Mouse (Mus musculus): Measurements from ENCODE around the gene Gm35315. TPM values are rescaled to one million over a fixed set of nuclear protein-coding genes. Genes with fewer than 3 reads are reported as not detected.
A peak's percentile ranks its signal among the peaks of the same experiment; 100 is the strongest.
"Not testable (repeated sequence)": the region's sequence is repeated elsewhere in the genome, so short reads cannot be mapped to it uniquely, and the experiment has no call there.

The Gm35315 gene
- polyA plus RNA-seq, 1 experiment from 2014 or later: 2.7 TPM

- not testable (repeated sequence) for H3K4me1 ChIP-seq (replicated peaks; ENCODE audit: control insufficient read depth, insufficient read depth, low read length); H3K27ac ChIP-seq (ENCODE audit: low read depth, low read length); H3K27me3 ChIP-seq (ENCODE audit: control insufficient read depth, insufficient read depth, low read length); H3K9ac ChIP-seq (ENCODE audit: low read length); DNase-seq (ENCODE audit: low spot score); H3K4me3 ChIP-seq (ENCODE audit: low read depth, low read length); H3K9me3 ChIP-seq (ENCODE audit: control insufficient read depth, low read length); H3K4me2 ChIP-seq (ENCODE audit: low read depth, low read length, severe bottlenecking); H3K36me3 ChIP-seq (ENCODE audit: control insufficient read depth, insufficient read depth, low read length); ATAC-seq (replicated peaks; ENCODE audit: low FRiP score)
- 88% methylated on average over 3 of the region's 3 CpGs for WGBS
Observed at GRCm38 (mm10) chr5:110122380-110122779, 28.2 kb upstream of the Gm35315 start.

- peak within 1 kb of the TSS; percentile 63 for H3K27ac ChIP-seq (ENCODE audit: low read depth, low read length)
- H3K9ac ChIP-seq (ENCODE audit: low read length): peak within 1 kb of the TSS; percentile 64
- peak; percentile 59 for ATAC-seq (replicated peaks; ENCODE audit: low FRiP score)
- H3K9me3 ChIP-seq (ENCODE audit: control insufficient read depth, low read length): no peaks in the 10 kb centered on the region
- no peaks in the 10 kb centered on the region for H3K27me3 ChIP-seq (ENCODE audit: control insufficient read depth, insufficient read depth, low read length)
- H3K36me3 ChIP-seq (ENCODE audit: control insufficient read depth, insufficient read depth, low read length): peaks cover under 1% of the 10 kb centered on the region; the same call in 1 of the 2 replicates
- DNase-seq (ENCODE audit: low spot score): peak; percentile 90
- WGBS: under 1% methylated on average over 12 of the region's 12 CpGs
- H3K4me2 ChIP-seq (ENCODE audit: low read depth, low read length, severe bottlenecking): peak within 1 kb of the TSS; percentile 80
- H3K4me1 ChIP-seq (replicated peaks; ENCODE audit: control insufficient read depth, insufficient read depth, low read length): peaks cover 8% of the 10 kb centered on the region; the same call in 1 of the 2 replicates
- peak within 1 kb of the TSS; percentile 61 for H3K4me3 ChIP-seq (ENCODE audit: low read depth, low read length)
Observed at GRCm38 (mm10) chr5:110109991-110110441, 15.8 kb upstream of the Gm35315 start, which contains the start of gene Zfp605. Gene Zfp605 (plus strand): TSS chr5:110110092.

- Histone ChIP-seq H3K4me1 (replicated peaks; ENCODE audit: control insufficient read depth, insufficient read depth, low read length) (peaks cover 8% of the 10 kb centered on the region; the same call in 1 of the 2 replicates), H3K4me2 (ENCODE audit: low read depth, low read length, severe bottlenecking) (peak overlapping the region; percentile 81; the same call in 1 of the 2 replicates), H3K27me3 (ENCODE audit: control insufficient read depth, insufficient read depth, low read length) (no peaks in the 10 kb centered on the region), H3K4me3 (ENCODE audit: low read depth, low read length) (peak overlapping the region; percentile 50), H3K9ac (ENCODE audit: low read length) (peak overlapping the region; percentile 63; the same call in 1 of the 2 replicates), H3K27ac (ENCODE audit: low read depth, low read length) (peak overlapping the region; percentile 58; the same call in 1 of the 2 replicates), H3K36me3 (ENCODE audit: control insufficient read depth, insufficient read depth, low read length) (peaks cover 13% of the 10 kb centered on the region), H3K9me3 (ENCODE audit: control insufficient read depth, low read length) (no peaks in the 10 kb centered on the region)
- DNase-seq (ENCODE audit: low spot score) (no peak), ATAC-seq (replicated peaks; ENCODE audit: low FRiP score) (no peak)
- 0% methylated on average over 7 of the region's 7 CpGs for WGBS
Observed at GRCm38 (mm10) chr5:110108305-110108628, 14.0 kb upstream of the Gm35315 start.

- DNase-seq (ENCODE audit: low spot score) (peak; percentile 97), ATAC-seq (replicated peaks; ENCODE audit: low FRiP score) (peak; percentile 84)
- Histone ChIP-seq H3K27ac (ENCODE audit: low read depth, low read length) (peak within 1 kb of the TSS; percentile 58), H3K4me1 (replicated peaks; ENCODE audit: control insufficient read depth, insufficient read depth, low read length) (peaks cover 8% of the 10 kb centered on the region; the same call in 1 of the 2 replicates), H3K9ac (ENCODE audit: low read length) (peak within 1 kb of the TSS; percentile 63), H3K36me3 (ENCODE audit: control insufficient read depth, insufficient read depth, low read length) (peaks cover 18% of the 10 kb centered on the region), H3K4me3 (ENCODE audit: low read depth, low read length) (peak within 1 kb of the TSS; percentile 50), H3K27me3 (ENCODE audit: control insufficient read depth, insufficient read depth, low read length) (no peaks in the 10 kb centered on the region), H3K9me3 (ENCODE audit: control insufficient read depth, low read length) (no peaks in the 10 kb centered on the region), H3K4me2 (ENCODE audit: low read depth, low read length, severe bottlenecking) (peak within 1 kb of the TSS; percentile 81)
- under 1% methylated on average over 69 of the region's 71 CpGs for WGBS
Observed at GRCm38 (mm10) chr5:110107581-110108304, 13.5 kb upstream of the Gm35315 start, which contains the start of gene Gtpbp6. Gene Gtpbp6 (minus strand): TSS chr5:110108197.

GRCm38 (mm10) chr5:110106901-110107564, 12.8 kb upstream of the Gm35315 start:
- peaks cover 8% of the 10 kb centered on the region; the same call in 1 of the 2 replicates for H3K4me1 ChIP-seq (replicated peaks; ENCODE audit: control insufficient read depth, insufficient read depth, low read length)
- DNase-seq (ENCODE audit: low spot score): no peak
- H3K4me2 ChIP-seq (ENCODE audit: low read depth, low read length, severe bottlenecking): peak overlapping the region; percentile 81
- peak overlapping the region; percentile 63 for H3K9ac ChIP-seq (ENCODE audit: low read length)
- H3K27me3 ChIP-seq (ENCODE audit: control insufficient read depth, insufficient read depth, low read length): no peaks in the 10 kb centered on the region
- peak; percentile 28 for ATAC-seq (replicated peaks; ENCODE audit: low FRiP score)
- peaks cover 18% of the 10 kb centered on the region for H3K36me3 ChIP-seq (ENCODE audit: control insufficient read depth, insufficient read depth, low read length)
- 16% methylated on average over 41 of the region's 41 CpGs for WGBS
- H3K9me3 ChIP-seq (ENCODE audit: control insufficient read depth, low read length): no peaks in the 10 kb centered on the region
- peak overlapping the region; percentile 58 for H3K27ac ChIP-seq (ENCODE audit: low read depth, low read length)
- H3K4me3 ChIP-seq (ENCODE audit: low read depth, low read length): peak overlapping the region; percentile 50

- Histone ChIP-seq H3K4me3 (ENCODE audit: low read depth, low read length) (peak overlapping the region; percentile 50), H3K36me3 (ENCODE audit: control insufficient read depth, insufficient read depth, low read length) (peaks cover 18% of the 10 kb centered on the region), H3K9ac (ENCODE audit: low read length) (no peak overlapping the region), H3K9me3 (ENCODE audit: control insufficient read depth, low read length) (no peaks in the 10 kb centered on the region), H3K4me2 (ENCODE audit: low read depth, low read length, severe bottlenecking) (peak overlapping the region; percentile 81), H3K27me3 (ENCODE audit: control insufficient read depth, insufficient read depth, low read length) (0 out of 2 replicates have a peak, but pooled peaks cover under 1% of the 10 kb centered on the region), H3K27ac (ENCODE audit: low read depth, low read length) (no peak overlapping the region), H3K4me1 (replicated peaks; ENCODE audit: control insufficient read depth, insufficient read depth, low read length) (peaks cover 13% of the 10 kb centered on the region)
- DNase-seq (ENCODE audit: low spot score) (peak; percentile 53), ATAC-seq (replicated peaks; ENCODE audit: low FRiP score) (no peak)
- 94% methylated on average over 26 of the region's 26 CpGs for WGBS
Observed at GRCm38 (mm10) chr5:110106140-110106871, 12.1 kb upstream of the Gm35315 start.

GRCm38 (mm10) chr5:110104616-110105380, 10.6 kb upstream of the Gm35315 start:
- DNase-seq (ENCODE audit: low spot score): peak; percentile 53
- Histone ChIP-seq H3K9ac (ENCODE audit: low read length) (no peak overlapping the region), H3K27ac (ENCODE audit: low read depth, low read length) (no peak overlapping the region), H3K36me3 (ENCODE audit: control insufficient read depth, insufficient read depth, low read length) (peaks cover 18% of the 10 kb centered on the region), H3K4me2 (ENCODE audit: low read depth, low read length, severe bottlenecking) (no peak overlapping the region), H3K4me3 (ENCODE audit: low read depth, low read length) (no peak overlapping the region), H3K27me3 (ENCODE audit: control insufficient read depth, insufficient read depth, low read length) (0 out of 2 replicates have a peak, but pooled peaks cover 2% of the 10 kb centered on the region), H3K9me3 (ENCODE audit: control insufficient read depth, low read length) (no peaks in the 10 kb centered on the region), H3K4me1 (replicated peaks; ENCODE audit: control insufficient read depth, insufficient read depth, low read length) (peaks cover 19% of the 10 kb centered on the region)
- no peak for ATAC-seq (replicated peaks; ENCODE audit: low FRiP score)
- 96% methylated on average over 36 of the region's 36 CpGs for WGBS

Data from forebrain, embryonic 11.5 days (tissue).